Mouse (Mus musculus): ENCODE results near the gene Aox3. TPM values are rescaled to one million over a fixed set of nuclear protein-coding genes. Genes with fewer than 3 reads are reported as not detected.

Gene Aox3
- 0.13 TPM in 1 of 2 replicates, not detected in the other for total RNA-seq (2023)

GRCm38 (mm10) chr1:58112880-58113279 lies at the start of gene Aox3:
Gene Aox3 (plus strand): TSS chr1:58113130.

GRCm38 (mm10) chr1:58210203-58210602 lies 97.3 kb downstream of the Aox3 start, which contains the start of gene Aox4:
Gene Aox4 (plus strand): TSS chr1:58210397.

Other genes with a start within 250 kb of the Aox3 start
- gene Sgo2a, start 117.2 kb upstream of the Aox3 start, total RNA-seq (2023): 13.0 and 13.7 TPM in 2 replicates
- gene Kctd18, start 94.2 kb upstream of the Aox3 start, total RNA-seq (2023): 21.7 and 29.3 TPM in 2 replicates
- gene Aox1, start 83.2 kb upstream of the Aox3 start, total RNA-seq (2023): 0.35 and 0.39 TPM in 2 replicates
- not detected in 2 replicates for gene Aox4, start 97.3 kb downstream of the Aox3 start, total RNA-seq (2023)
- 0.07 TPM in 1 of 2 replicates, not detected in the other for gene Aox2, start 165.2 kb downstream of the Aox3 start, total RNA-seq (2023)